Mouse (Mus musculus): ENCODE measurements around the gene Rps6ka2.

DNA sequence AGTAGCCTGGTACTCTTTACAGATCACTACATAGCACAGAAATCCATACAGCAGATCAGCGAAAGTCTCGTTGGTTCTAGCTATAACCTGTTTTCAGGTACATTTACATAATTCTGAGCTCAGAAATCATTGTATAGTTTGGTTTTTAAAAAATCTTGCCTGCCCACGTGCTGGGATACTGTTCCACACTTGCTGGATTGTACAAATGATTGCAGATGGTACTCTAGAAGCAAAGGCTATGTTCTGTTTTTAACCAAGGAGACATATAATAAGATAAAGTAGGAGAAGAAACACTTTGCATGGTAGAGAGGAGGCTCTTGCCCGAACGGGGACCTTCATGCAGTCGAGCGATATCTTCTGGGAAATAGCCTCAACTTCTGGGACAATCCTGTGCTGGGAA, 17.3 kb upstream of the Rps6ka2 start:
- TF ChIP-seq CHD2 (IDR thresholded peaks at IDR 0.05; ENCODE audit: low read depth, low read length) (no peak), MAFK (IDR thresholded peaks at IDR 0.05; ENCODE audit: insufficient read depth, low read depth, low read length) (no peak), HCFC1 (IDR thresholded peaks at IDR 0.05; ENCODE audit: borderline replicate concordance, insufficient read depth, low read length) (no peak), ZNF384 (IDR thresholded peaks at IDR 0.05; ENCODE audit: low read depth, low read length) (no peak), ZC3H11A (IDR thresholded peaks at IDR 0.05; ENCODE audit: borderline replicate concordance, low read depth, low read length) (no peak)
